Mouse (Mus musculus): ENCODE data around the gene Vps52.

Vps52 gene

GRCm38 (mm10) chr17:33955555-33956214 is at the start of gene Vps52, which contains the start of gene Rps18:
Gene Vps52, plus strand, starts transcription at chr17:33955812.
Gene Rps18, minus strand, starts transcription at chr17:33956001.
- peak; percentile 90 for DNase-seq (ENCODE audit: extremely low read depth, insufficient read length, low spot score)

GRCm38 (mm10) chr17:33908331-33909076 is 47.1 kb upstream of the Vps52 start:
- DNase-seq (ENCODE audit: extremely low read depth, insufficient read length, low spot score) = peak; percentile 73

- peak; percentile 99 for DNase-seq (ENCODE audit: extremely low read depth, insufficient read length, low spot score)
Observed at GRCm38 (mm10) chr17:33909077-33909868, 46.3 kb upstream of the Vps52 start, which contains the start of gene Daxx. Gene Daxx, plus strand, starts transcription at chr17:33909414.

- no peak for DNase-seq (ENCODE audit: extremely low read depth, insufficient read length, low spot score)
Observed at GRCm38 (mm10) chr17:33909869-33910250, 45.8 kb upstream of the Vps52 start.

- no peak for DNase-seq (ENCODE audit: extremely low read depth, insufficient read length, low spot score)
Observed at GRCm38 (mm10) chr17:33910346-33911051, 45.1 kb upstream of the Vps52 start.

- DNase-seq (ENCODE audit: extremely low read depth, insufficient read length, low spot score) = no peak
Observed at GRCm38 (mm10) chr17:33911052-33911812, 44.4 kb upstream of the Vps52 start.

GRCm38 (mm10) chr17:33911813-33912414 is 43.7 kb upstream of the Vps52 start:
- DNase-seq (ENCODE audit: extremely low read depth, insufficient read length, low spot score) = no peak

GRCm38 (mm10) chr17:33913264-33913663 is 42.3 kb upstream of the Vps52 start:
- DNase-seq (ENCODE audit: extremely low read depth, insufficient read length, low spot score) = no peak

- no peak for DNase-seq (ENCODE audit: extremely low read depth, insufficient read length, low spot score)
Observed at GRCm38 (mm10) chr17:33913905-33914304, 41.7 kb upstream of the Vps52 start.

- no peak for DNase-seq (ENCODE audit: extremely low read depth, insufficient read length, low spot score)
Observed at GRCm38 (mm10) chr17:33914969-33915391, 40.6 kb upstream of the Vps52 start.

- peak; percentile 95 for DNase-seq (ENCODE audit: extremely low read depth, insufficient read length, low spot score)
Observed at GRCm38 (mm10) chr17:33915671-33916250, 39.9 kb upstream of the Vps52 start, which contains the start of the genes Tapbp and Zbtb22. Gene Tapbp, plus strand, starts transcription at chr17:33915899. Gene Zbtb22, plus strand, starts transcription at chr17:33915904.

- no peak for DNase-seq (ENCODE audit: extremely low read depth, insufficient read length, low spot score)
Observed at GRCm38 (mm10) chr17:33916294-33916693, 39.3 kb upstream of the Vps52 start.

GRCm38 (mm10) chr17:33916847-33917655 is 38.6 kb upstream of the Vps52 start:
- no peak for DNase-seq (ENCODE audit: extremely low read depth, insufficient read length, low spot score)

GRCm38 (mm10) chr17:33917656-33918292 is 37.8 kb upstream of the Vps52 start:
- no peak for DNase-seq (ENCODE audit: extremely low read depth, insufficient read length, low spot score)

GRCm38 (mm10) chr17:33918293-33919203 is 37.1 kb upstream of the Vps52 start:
- no peak for DNase-seq (ENCODE audit: extremely low read depth, insufficient read length, low spot score)
